Mouse (Mus musculus) liver, embryonic 14.5 days (tissue): ENCODE data around the gene Serpina3m. TPM values are rescaled to one million over a fixed set of nuclear protein-coding genes. Genes with fewer than 3 reads are reported as not detected.
"Not testable (repeated sequence)": the region's sequence is repeated elsewhere in the genome, so short reads cannot be mapped to it uniquely, and the experiment has no call there.

Source experiments
- ATAC-seq: fragments of 200-750 bp; cut with Nextera tagmentation; 2 replicates; pipeline ENCODE4 v1.8.0; 2017; ENCODE audit warnings: moderate number of reproducible peaks, mild to moderate bottlenecking, moderate library complexity; ENCODE audit not compliant: insufficient read depth
- DNase-seq, 3 experiments: peaks; one replicate each; pipeline ENCODE4 v3.0.0-alpha.2; 2012 to 2013; ENCODE audit warnings: low read depth in 3 of 3, low spot score in 3 of 3
- H3K27ac ChIP-seq: fragments of 300-500 bp; sonication (generic); 2 replicates; pipeline ENCODE4 v1.5.1; 2014; ENCODE audit warnings: moderate library complexity, mild to moderate bottlenecking, control low read depth, inconsistent platforms
- H3K27me3 ChIP-seq: fragments of 300-500 bp; sonication (generic); 2 replicates; pipeline ENCODE4 v1.6.1; 2014; ENCODE audit warnings: mild to moderate bottlenecking, low read length, moderate library complexity; ENCODE audit not compliant: control insufficient read depth, insufficient read depth
- H3K36me3 ChIP-seq: fragments of 300-500 bp; sonication (generic); replicated peaks from 2 replicates; pipeline ENCODE4 v1.6.1; 2014; ENCODE audit warnings: low read depth; ENCODE audit not compliant: control insufficient read depth, insufficient read depth
- H3K4me1 ChIP-seq, 2 experiments: fragments of 200-500 bp in 1 of 2; fragments of 300-500 bp in 1 of 2; sonication (generic) in 1 of 2; replicated peaks; 2 replicates each; pipeline ENCODE4 v1.6.1; 2012 to 2014; ENCODE audit warnings: antibody characterized with exemption in 1 of 2, inconsistent platforms in 1 of 2, low read length in 1 of 2; ENCODE audit not compliant: control insufficient read depth in 2 of 2, insufficient read depth in 2 of 2
- H3K4me2 ChIP-seq: fragments of 300-500 bp; sonication (generic); 2 replicates; pipeline ENCODE4 v1.6.1; 2014; ENCODE audit warnings: low read depth, mild to moderate bottlenecking, control low read depth, moderate library complexity
- H3K4me3 ChIP-seq, 2 experiments: fragments of 200-500 bp in 1 of 2; fragments of 300-500 bp in 1 of 2; sonication (generic) in 1 of 2; 2 replicates each; pipeline ENCODE4 v1.5.1; 2012 to 2014; ENCODE audit warnings: low read depth in 2 of 2, low read length in 2 of 2, mild to moderate bottlenecking in 2 of 2, control low read depth in 1 of 2, inconsistent platforms in 1 of 2, moderate library complexity in 1 of 2; ENCODE audit not compliant: insufficient read depth in 1 of 2
- H3K9ac ChIP-seq: fragments of 300-500 bp; sonication (generic); replicated peaks from 2 replicates; pipeline ENCODE4 v1.6.1; 2014; ENCODE audit warnings: mild to moderate bottlenecking, control low read depth, moderate library complexity
- H3K9me3 ChIP-seq: fragments of 300-500 bp; sonication (generic); 2 replicates; pipeline ENCODE4 v1.6.1; 2016; ENCODE audit warnings: low read length, mixed read lengths; ENCODE audit not compliant: control insufficient read depth
- CTCF ChIP-seq: IDR thresholded peaks from 2 replicates; pipeline ENCODE4 v1.5.1; 2016; ENCODE audit warnings: antibody characterized with exemption, low read depth, control low read depth
- EP300 ChIP-seq: IDR thresholded peaks from 2 replicates; pipeline ENCODE4 v1.6.1; 2016; ENCODE audit warnings: antibody characterized with exemption, low read depth
- WGBS: fragments of 180-500 bp; shearing (Covaris S2); extraction: QIAGEN DNeasy Blood & Tissue Kit; methylation state at CpG from one replicate; pipeline ENCODE4 v1.1.7; 2014; ENCODE audit not compliant: insufficient replicate concordance; 5-methylcytosine and 5-hydroxymethylcytosine counted together
- polyA plus RNA-seq, 2 experiments: library from polyadenylated mRNA; depleted of rRNA in 1 of 2; stranded (reverse) in 1 of 2; unstranded in 1 of 2; fragments of >200 nt; fragmentation: Nextera tagmentation in 1 of 2; extraction: Ambion mirVana in 1 of 2; gene quantifications; 2 replicates each; pipeline versions ENCODE4 v1.2.1 to v1.2.3; 2012 to 2014

Gene Serpina3m
- polyA plus RNA-seq, 2 experiments: 0.03 to 0.11 TPM

DNA sequence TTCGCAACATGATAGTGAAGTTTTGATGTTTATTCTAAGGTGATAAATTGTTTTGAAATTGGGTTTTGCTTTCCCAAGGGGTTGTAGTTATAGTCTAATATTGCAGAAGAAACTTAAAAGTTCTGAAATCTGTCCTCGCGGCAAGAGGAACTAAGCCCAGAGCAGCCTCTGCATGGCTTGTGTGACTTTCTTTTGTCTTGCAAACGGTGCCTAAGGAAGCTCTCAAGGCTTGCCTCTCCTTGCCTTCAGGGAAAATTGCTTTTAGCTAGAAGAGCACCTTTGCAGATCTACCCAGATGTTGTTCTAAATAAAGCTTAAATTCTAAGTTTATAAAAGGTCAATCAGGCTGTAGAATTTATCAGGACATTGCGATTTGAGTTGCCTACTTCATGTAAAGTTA, 40.5 kb downstream of the Serpina3m start:
- not testable (repeated sequence) for H3K36me3 ChIP-seq, H3K27ac ChIP-seq, ATAC-seq, H3K9me3 ChIP-seq, H3K4me2 ChIP-seq, H3K4me1 ChIP-seq, H3K4me3 ChIP-seq, DNase-seq, H3K9ac ChIP-seq, H3K27me3 ChIP-seq
- WGBS: 53% methylated on average over 5 of the region's 5 CpGs

GRCm38 (mm10) chr12:104379856-104380255, 41.6 kb downstream of the Serpina3m start:
- no peaks in the 10 kb centered on the region for H3K36me3 ChIP-seq
- H3K4me3 ChIP-seq: no peak overlapping the region
- ATAC-seq: no peak
- H3K27me3 ChIP-seq: no peaks in the 10 kb centered on the region
- TF ChIP-seq EP300 (no peak), CTCF (no peak)
- no peak overlapping the region for H3K27ac ChIP-seq
- no peak overlapping the region for H3K9ac ChIP-seq
- H3K4me1 ChIP-seq: no peaks in the 10 kb centered on the region
- WGBS: 76% methylated on average over 11 of the region's 11 CpGs
- no peak for DNase-seq
- no peak overlapping the region for H3K4me2 ChIP-seq
- H3K9me3 ChIP-seq: no peaks in the 10 kb centered on the region

DNA sequence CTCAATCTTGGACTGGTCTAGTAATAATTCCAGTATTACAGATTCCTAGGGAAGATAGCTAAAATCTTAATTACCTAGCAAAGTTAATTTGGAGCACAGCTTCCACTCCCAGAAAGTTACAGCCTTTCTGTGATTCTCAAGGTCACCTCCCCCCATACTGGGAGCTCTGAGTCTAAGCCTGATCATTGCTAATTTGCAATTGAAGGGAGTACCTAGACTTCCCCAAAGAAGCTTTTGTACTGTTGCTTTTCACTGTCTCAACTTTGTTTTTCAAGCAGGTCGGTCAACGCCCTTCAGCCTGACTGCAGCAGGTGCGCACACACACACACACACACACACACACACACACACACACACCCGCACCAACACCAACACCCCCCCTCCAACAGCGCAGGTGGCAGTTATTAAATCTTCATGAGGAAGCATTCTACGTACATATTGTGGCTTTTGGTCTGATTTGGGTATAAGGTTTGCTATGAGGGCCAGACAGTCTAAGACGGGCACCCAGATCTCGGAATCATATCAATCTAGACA, 42.9 kb downstream of the Serpina3m start:
- not testable (repeated sequence) for H3K4me2 ChIP-seq, H3K9ac ChIP-seq, H3K27me3 ChIP-seq, H3K4me1 ChIP-seq, ATAC-seq, H3K27ac ChIP-seq, H3K9me3 ChIP-seq, DNase-seq, H3K36me3 ChIP-seq, H3K4me3 ChIP-seq
- WGBS: 70% methylated on average over 8 of the region's 8 CpGs

GRCm38 (mm10) chr12:104385987-104386386, 47.7 kb downstream of the Serpina3m start:
- not testable (repeated sequence) for H3K4me3 ChIP-seq, H3K9me3 ChIP-seq, H3K4me2 ChIP-seq, H3K4me1 ChIP-seq, H3K27me3 ChIP-seq, DNase-seq, H3K9ac ChIP-seq, H3K27ac ChIP-seq, ATAC-seq, H3K36me3 ChIP-seq

- H3K4me1 ChIP-seq: not testable (repeated sequence)
These were observed 48.6 kb downstream of the Serpina3m start for GRCm38 (mm10) chr12:104386878-104387277.

DNA sequence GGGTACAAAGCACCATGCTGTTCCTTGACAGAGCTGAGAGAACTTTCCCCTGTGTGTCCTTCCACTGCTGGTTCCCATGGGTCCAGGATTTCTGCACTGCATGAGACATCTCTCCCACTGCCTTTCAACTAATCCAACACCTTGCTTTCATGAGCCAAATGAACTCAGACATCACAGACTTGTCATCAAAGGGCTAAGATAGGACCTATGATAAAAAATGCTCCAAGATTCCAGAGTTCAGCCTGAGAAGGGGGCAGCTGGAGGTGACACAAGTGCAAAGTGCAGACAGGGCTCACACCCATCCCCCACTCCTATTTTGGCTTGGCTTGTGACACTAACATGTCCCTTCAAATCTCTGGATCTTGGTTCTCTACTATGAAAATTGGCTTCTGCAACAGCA, 50.2 kb downstream of the Serpina3m start:
- DNase-seq (no peak), ATAC-seq (no peak)
- H3K4me2 ChIP-seq: no peak overlapping the region
- no peak overlapping the region for H3K9ac ChIP-seq
- no peak overlapping the region for H3K27ac ChIP-seq
- TF ChIP-seq EP300 (no peak), CTCF (no peak)
- no peaks in the 10 kb centered on the region for H3K27me3 ChIP-seq
- no peaks in the 10 kb centered on the region; a peak in 2 of 4 replicates for H3K4me1 ChIP-seq
- H3K4me3 ChIP-seq: no peak overlapping the region
- no peaks in the 10 kb centered on the region for H3K9me3 ChIP-seq
- H3K36me3 ChIP-seq: no peaks in the 10 kb centered on the region

More at GRCm38 (mm10) chr12:104386878-104387277, 48.6 kb downstream of the Serpina3m start:
- not testable (repeated sequence) for DNase-seq, ATAC-seq, H3K4me2 ChIP-seq, H3K4me3 ChIP-seq, H3K27me3 ChIP-seq, H3K27ac ChIP-seq, H3K36me3 ChIP-seq, H3K9ac ChIP-seq, H3K9me3 ChIP-seq
- 24% methylated on average over 2 of the region's 2 CpGs for WGBS

DNA sequence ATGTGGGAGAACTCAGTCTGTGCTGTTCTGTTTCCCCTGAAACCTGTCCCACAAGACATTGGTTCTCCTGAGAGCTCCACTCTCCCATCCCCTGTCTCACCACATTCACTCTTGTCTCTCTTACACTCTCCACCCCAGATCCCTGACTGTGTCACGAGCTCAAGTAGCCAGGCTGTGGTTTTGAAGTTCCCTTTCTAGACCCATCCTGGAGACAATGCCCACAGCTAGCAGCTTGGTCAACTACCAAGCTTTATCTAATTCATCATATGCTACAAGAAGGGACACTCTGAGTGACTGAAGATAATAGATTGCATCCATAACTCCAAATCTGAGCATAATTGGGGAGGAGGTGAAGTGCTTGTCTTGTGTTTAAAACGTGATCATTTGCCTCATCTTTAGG, 52.8 kb downstream of the Serpina3m start:
- H3K4me1 ChIP-seq, H3K27ac ChIP-seq, H3K27me3 ChIP-seq, DNase-seq, H3K4me2 ChIP-seq, H3K9ac ChIP-seq, H3K36me3 ChIP-seq, ATAC-seq, H3K9me3 ChIP-seq, H3K4me3 ChIP-seq: not testable (repeated sequence)
- 10% methylated on average over 2 of the region's 2 CpGs for WGBS
